Mouse (Mus musculus) thymus, postnatal 4 days (tissue): ENCODE results near the gene C330021F23Rik.
A peak's percentile ranks its signal among the peaks of the same experiment; 100 is the strongest.
"Not testable (repeated sequence)": the region's sequence is repeated elsewhere in the genome, so short reads cannot be mapped to it uniquely, and the experiment has no call there.

Source experiments
- DNase-seq: peaks from one replicate; pipeline ENCODE4 v3.0.0; 2021

C330021F23Rik gene

DNA sequence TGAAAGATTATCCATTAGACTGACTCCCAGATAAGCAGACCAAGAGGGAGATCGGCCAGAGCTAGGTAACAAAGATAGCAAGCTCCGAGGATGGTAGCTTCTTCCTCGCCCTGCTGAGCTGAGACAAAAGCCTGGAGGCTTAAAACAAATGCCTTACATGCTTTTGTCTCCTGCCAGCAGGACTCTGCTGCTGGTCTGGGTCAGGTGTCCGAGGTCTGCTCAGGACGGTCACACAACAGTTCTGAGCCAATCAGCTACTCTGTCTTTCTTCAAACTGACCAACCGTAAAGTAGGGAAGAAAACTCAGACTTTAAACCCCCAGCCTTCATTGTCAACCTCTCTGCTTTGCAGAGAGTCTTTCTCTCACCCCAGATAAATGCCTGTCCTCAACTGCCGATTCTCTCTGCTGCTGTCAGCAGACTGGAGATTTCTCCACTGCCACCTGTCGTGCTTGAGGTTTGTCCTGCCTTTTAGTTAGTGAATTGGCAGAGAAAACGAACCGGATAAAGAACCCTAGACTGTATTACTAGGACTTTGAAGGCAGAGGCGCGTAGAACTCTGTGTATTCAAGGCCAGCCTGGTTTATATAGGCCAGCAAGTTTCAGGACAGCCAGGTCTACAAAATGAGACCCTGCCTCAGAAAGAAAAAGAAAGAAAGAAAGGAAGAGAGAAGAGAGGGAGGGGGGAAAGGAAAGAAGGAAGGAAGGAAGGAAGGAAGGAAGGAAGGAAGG is at the start of gene C330021F23Rik:
Gene C330021F23Rik, plus strand, starts transcription at position 350 of the 731 bp plus-strand sequence.
- DNase-seq, result no peak

DNA sequence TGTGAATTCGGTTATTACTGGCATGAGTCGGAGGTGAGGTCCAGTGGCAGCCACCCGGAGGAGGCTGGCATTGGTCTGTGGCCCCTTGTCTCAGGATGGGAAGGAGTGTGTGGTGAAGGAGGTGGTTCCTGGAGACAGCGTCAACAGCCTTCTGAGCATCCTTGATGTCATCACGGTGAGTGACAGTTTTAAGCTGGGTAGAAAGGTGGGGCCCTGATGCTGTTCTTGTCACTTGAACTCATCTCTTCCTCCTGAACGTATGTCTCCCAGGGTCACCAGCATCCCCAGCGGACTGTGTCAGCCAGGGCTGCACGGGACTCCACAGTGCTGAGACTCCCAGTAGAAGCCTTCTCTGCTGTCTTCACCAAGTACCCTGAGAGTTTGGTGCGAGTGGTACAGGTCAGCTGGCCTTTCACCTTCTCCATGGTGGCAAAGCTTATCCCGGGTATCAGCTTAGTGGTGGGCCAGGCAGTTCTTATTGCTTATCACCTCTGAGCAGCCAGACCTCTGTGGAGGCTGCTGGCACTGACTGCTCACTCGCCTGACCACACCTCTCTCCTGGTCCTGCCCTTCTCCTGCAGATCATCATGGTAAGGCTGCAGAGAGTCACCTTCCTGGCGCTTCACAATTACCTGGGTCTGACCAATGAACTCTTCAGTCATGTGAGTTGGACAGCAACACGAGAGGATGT is 45.6 kb upstream of the C330021F23Rik start:
- no peak for DNase-seq

- no peak for DNase-seq
Observed at GRCm38 (mm10) chr8:3530816-3531215, 37.0 kb upstream of the C330021F23Rik start.

GRCm38 (mm10) chr8:3531936-3532335 is 35.9 kb upstream of the C330021F23Rik start:
- no peak for DNase-seq

DNA sequence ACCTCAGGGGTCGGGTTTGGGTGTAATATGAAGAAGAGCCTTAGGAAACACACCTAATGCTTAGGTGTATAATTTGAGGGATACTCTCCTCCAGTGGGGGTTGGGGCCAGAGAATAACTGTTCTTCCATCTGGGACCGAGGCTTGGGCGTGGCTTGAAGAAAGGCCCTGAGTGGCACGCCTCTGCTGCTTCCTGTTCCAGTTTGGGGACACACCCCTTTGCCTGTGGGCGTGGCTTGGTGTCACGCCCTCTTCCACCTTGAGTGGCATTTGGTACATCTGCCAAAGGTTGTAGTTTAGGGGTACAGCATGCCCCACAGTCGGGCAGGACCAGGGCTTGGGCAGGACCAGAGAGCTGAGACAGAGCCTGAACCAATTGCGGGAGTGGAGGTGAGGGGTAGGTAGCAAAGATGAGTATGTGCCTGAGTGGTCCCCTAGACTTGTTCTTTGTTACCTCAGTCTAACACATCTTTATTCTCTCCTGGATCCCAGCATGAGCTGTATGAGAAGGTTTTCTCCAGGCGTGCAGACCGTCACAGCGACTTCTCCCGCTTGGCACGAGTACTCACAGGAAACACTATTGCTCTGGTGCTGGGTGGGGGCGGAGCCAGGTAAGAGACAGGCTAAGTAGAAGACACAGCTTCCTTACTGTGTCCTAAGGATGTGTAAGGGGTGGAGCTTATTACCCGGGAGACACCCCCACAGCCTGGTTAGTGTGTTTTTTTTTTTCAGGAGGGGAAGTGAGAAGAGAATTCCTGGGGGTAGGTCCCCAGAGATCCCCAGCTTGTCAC is 31.5 kb upstream of the C330021F23Rik start:
- peak; percentile 57 for DNase-seq

- no peak for DNase-seq
Observed at GRCm38 (mm10) chr8:3536940-3537339, 30.9 kb upstream of the C330021F23Rik start.

- no peak for DNase-seq
Observed at GRCm38 (mm10) chr8:3537666-3538065, 30.1 kb upstream of the C330021F23Rik start.

DNA sequence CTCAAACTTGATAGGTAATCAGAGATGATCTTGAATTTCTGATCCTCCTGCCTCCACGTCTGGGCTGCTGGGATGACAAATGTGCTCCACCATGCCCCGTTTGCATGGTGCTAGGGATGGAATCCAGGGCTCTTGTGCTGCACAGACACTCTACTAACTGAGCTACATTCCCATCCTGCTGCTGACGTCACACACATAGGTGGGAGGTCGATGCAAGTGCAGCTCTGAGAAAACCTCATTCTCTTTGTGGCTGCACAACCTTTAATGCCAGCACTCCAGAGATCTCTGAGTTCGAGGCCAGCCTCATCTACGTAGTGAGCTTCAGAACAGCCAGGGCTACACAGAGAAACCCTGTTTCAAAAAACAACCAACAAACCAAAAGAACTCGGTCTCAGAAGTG is 28.6 kb upstream of the C330021F23Rik start:
- DNase-seq, result no peak

DNA sequence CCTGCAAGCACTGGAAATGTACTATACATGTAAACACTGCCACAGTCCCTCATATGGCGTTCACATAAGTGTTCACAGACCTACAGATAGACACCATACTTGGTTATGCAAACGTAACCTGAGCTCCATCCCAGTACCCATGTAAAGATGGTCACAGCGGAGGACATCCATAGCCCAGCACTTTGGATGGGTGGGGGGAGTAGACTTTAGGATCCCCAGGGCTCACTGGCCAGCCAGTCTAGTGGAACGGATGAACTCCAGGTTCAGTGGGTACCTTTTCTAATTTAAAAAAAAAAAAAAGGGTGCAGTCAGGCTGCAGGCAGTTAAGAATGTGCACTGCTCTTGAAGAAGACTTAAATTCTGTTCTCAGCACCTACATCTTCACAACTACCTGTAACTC is 27.7 kb upstream of the C330021F23Rik start:
- DNase-seq, result no peak

- DNase-seq, result no peak
Observed at GRCm38 (mm10) chr8:3546511-3546910, 21.3 kb upstream of the C330021F23Rik start.

- DNase-seq, result no peak
Observed at GRCm38 (mm10) chr8:3552240-3552639, 15.6 kb upstream of the C330021F23Rik start.

GRCm38 (mm10) chr8:3556114-3556513 is 11.7 kb upstream of the C330021F23Rik start:
- no peak for DNase-seq

- DNase-seq, result no peak
Observed at GRCm38 (mm10) chr8:3568378-3568777, 588 bp downstream of the C330021F23Rik start.

DNA sequence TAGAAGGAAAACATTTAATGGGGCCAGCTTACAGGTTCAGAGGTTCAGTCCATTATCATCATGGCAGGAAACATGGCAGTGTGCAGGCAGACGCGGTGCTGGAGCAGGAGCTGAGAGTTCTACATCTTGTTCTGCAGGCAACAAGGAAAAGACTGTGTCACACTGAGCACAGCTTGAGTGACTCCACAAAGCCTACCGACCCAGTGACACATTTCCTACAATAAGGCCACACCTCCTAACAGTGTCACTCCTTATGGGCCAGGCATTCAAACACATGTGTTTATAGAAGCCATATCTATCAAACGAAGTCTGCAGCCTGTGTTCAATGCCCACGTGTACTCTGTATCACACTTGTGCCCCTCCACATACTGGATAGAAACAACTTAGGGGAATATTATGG is 2.0 kb downstream of the C330021F23Rik start:
- no peak for DNase-seq

DNA sequence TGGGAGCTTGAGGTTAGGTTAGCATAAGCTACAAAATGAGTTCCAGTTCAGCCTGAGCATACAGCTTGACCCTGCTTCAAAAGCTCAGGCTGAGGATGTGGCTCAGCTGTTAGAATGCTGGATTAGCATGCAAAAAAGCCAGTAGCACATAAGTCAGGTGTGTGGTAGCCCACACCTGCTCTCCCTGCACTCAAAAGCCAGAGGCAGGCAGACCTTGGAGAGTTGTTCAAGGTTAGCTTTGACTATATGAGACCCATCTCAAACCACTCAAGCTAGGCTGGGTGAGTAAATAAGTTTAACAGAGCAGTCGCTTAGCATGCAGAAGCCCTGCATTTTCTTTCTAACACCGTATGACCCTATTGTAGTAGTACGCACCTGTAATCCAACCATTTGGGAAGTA is 6.8 kb downstream of the C330021F23Rik start:
- no peak for DNase-seq

GRCm38 (mm10) chr8:3576211-3576960 is 8.6 kb downstream of the C330021F23Rik start:
- DNase-seq, result no peak

- no peak for DNase-seq
Observed at GRCm38 (mm10) chr8:3579390-3580364, 11.9 kb downstream of the C330021F23Rik start.

DNA sequence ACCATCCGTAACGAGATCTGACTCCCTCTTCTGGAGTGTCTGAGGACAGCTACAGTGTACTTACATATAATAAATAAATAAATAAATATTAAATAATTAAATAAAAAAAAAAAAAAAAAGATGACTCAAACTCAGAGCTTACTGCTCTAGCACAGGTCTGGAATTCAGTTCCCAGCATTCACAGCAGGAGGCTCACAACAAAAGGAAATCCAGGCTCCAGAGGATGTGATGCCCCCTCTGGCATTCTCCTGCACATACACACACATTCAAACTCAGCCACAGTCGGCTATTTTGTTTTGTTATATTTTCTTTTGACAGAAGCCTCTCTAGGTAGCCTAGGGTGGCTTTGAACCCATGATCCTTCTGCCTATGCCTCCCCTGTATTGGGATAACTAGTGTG is 14.2 kb downstream of the C330021F23Rik start:
- DNase-seq, result not testable (repeated sequence)

- no peak for DNase-seq
Observed at GRCm38 (mm10) chr8:3586452-3586851, 18.7 kb downstream of the C330021F23Rik start.

- no peak for DNase-seq
Observed at GRCm38 (mm10) chr8:3586993-3587390, 19.2 kb downstream of the C330021F23Rik start, which contains the start of gene Camsap3. TSS of gene Camsap3 (plus strand) at chr8:3587293.
